Mouse (Mus musculus): ENCODE results near the gene Ndufv3.
A peak's percentile ranks its signal among the peaks of the same experiment; 100 is the strongest.

- TF ChIP-seq TAL1 (IDR thresholded peaks at IDR 0.05; ENCODE audit: low read length) (0 out of 3 replicates have a peak, but pooled peaks have one; percentile 3), GATA1 (IDR thresholded peaks at IDR 0.05; ENCODE audit: low read length) (no peak)
Measured at GRCm38 (mm10) chr17:31500908-31501307, 19.0 kb upstream of the Ndufv3 start.
